Mouse (Mus musculus) limb, embryonic 13.5 days (tissue): ENCODE measurements around the gene Tpsg1. TPM values are rescaled to one million over a fixed set of nuclear protein-coding genes. Genes with fewer than 3 reads are reported as not detected.
A peak's percentile ranks its signal among the peaks of the same experiment; 100 is the strongest.

ENCODE experiments used
- ATAC-seq: fragments of 200-750 bp; cut with Nextera tagmentation; 2 replicates; pipeline ENCODE4 v1.8.0; 2017; ENCODE audit warnings: low read depth, moderate number of reproducible peaks, moderate TSS enrichment; ENCODE audit not compliant: low FRiP score
- H3K27ac ChIP-seq: fragments of 300-500 bp; sonication (generic); 2 replicates; pipeline ENCODE4 v1.5.1; 2015; ENCODE audit warnings: inconsistent platforms, mild to moderate bottlenecking, moderate library complexity
- H3K27me3 ChIP-seq: fragments of 300-500 bp; sonication (generic); 2 replicates; pipeline ENCODE4 v1.6.1; 2015; ENCODE audit warnings: mild to moderate bottlenecking, inconsistent platforms
- H3K36me3 ChIP-seq: fragments of 300-500 bp; sonication (generic); 2 replicates; pipeline ENCODE4 v1.6.1; 2015; ENCODE audit warnings: inconsistent platforms, mild to moderate bottlenecking, moderate library complexity
- H3K4me1 ChIP-seq: fragments of 300-500 bp; sonication (generic); 2 replicates; pipeline ENCODE4 v1.6.1; 2015; ENCODE audit warnings: inconsistent platforms
- H3K4me2 ChIP-seq: fragments of 300-500 bp; sonication (generic); replicated peaks from 2 replicates; pipeline ENCODE4 v1.6.1; 2015; ENCODE audit warnings: inconsistent platforms, mild to moderate bottlenecking, moderate library complexity
- H3K4me3 ChIP-seq: fragments of 300-500 bp; sonication (generic); 2 replicates; pipeline ENCODE4 v1.5.1; 2015; ENCODE audit warnings: moderate library complexity, mild to moderate bottlenecking, inconsistent platforms
- H3K9ac ChIP-seq: fragments of 300-500 bp; sonication (generic); 2 replicates; pipeline ENCODE4 v1.6.1; 2015; ENCODE audit warnings: mild to moderate bottlenecking, inconsistent platforms
- H3K9me3 ChIP-seq: fragments of 300-500 bp; sonication (generic); 2 replicates; pipeline ENCODE4 v1.6.1; 2016; ENCODE audit warnings: inconsistent platforms
- WGBS: fragments of 180-500 bp; shearing (Covaris S2); methylation state at CpG from one replicate; pipeline ENCODE4 v1.1.7; 2015; 5-methylcytosine and 5-hydroxymethylcytosine counted together
- polyA plus RNA-seq: library from polyadenylated mRNA; unstranded; fragments of >200 nt; fragmentation: Nextera tagmentation; extraction: Ambion mirVana; gene quantifications from 2 replicates; pipeline ENCODE4 v1.2.1, GENCODE M21; 2015

Tpsg1 gene
- polyA plus RNA-seq, 1 experiment from 2014 or later = 1.8 TPM

GRCm38 (mm10) chr17:25408302-25408999 is 39.4 kb downstream of the Tpsg1 start:
- ATAC-seq = no peak
- Histone ChIP-seq H3K4me2 (no peak overlapping the region), H3K9ac (0 out of 2 replicates have a peak overlapping the region, but pooled peaks have one; percentile 1), H3K27ac (no peak overlapping the region; the same call in 1 of the 2 replicates), H3K36me3 (0 out of 2 replicates have a peak, but pooled peaks cover 4% of the 10 kb centered on the region), H3K27me3 (no peaks in the 10 kb centered on the region), H3K4me3 (no peak overlapping the region), H3K4me1 (peaks cover 80% of the 10 kb centered on the region), H3K9me3 (no peaks in the 10 kb centered on the region)
- 81% methylated on average over 7 of the region's 7 CpGs for WGBS

GRCm38 (mm10) chr17:25409621-25410020 is 40.5 kb downstream of the Tpsg1 start:
- H3K9ac ChIP-seq = 0 out of 2 replicates have a peak overlapping the region, but pooled peaks have one; percentile 19
- peaks cover 89% of the 10 kb centered on the region for H3K4me1 ChIP-seq
- H3K36me3 ChIP-seq = no peaks in the 10 kb centered on the region
- H3K27me3 ChIP-seq = no peaks in the 10 kb centered on the region
- ATAC-seq = no peak
- no peak overlapping the region; the same call in 1 of the 2 replicates for H3K4me2 ChIP-seq
- H3K27ac ChIP-seq = peak overlapping the region; percentile 61; the same call in 1 of the 2 replicates
- 45% methylated on average over 7 of the region's 7 CpGs for WGBS
- no peak overlapping the region for H3K4me3 ChIP-seq
- no peaks in the 10 kb centered on the region for H3K9me3 ChIP-seq

DNA sequence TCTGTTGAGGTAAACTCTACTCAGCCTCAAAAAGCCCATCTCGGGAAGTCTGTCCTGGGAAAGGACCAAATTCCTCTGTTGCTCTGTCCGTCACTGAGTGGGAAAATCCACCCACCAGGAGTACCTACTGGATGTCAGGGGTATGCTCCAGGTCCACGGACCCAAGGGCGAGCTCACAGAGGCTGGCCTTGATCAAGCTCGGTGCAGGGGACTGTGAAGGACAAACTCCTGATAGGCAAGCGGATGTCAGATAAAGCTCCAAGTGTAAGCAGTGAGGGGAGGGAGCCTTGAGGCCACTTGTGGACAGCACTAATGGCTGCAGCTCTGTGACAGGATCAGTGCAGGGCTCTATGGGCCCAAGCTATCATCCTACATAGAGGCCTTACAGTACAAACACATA is 41.1 kb downstream of the Tpsg1 start:
- no peak overlapping the region for H3K4me3 ChIP-seq
- H3K9me3 ChIP-seq = no peaks in the 10 kb centered on the region
- no peak for ATAC-seq
- WGBS = 76% methylated on average over 6 of the region's 6 CpGs
- peak overlapping the region; percentile 61 for H3K27ac ChIP-seq
- H3K9ac ChIP-seq = 0 out of 2 replicates have a peak overlapping the region, but pooled peaks have one; percentile 19
- no peaks in the 10 kb centered on the region for H3K27me3 ChIP-seq
- no peaks in the 10 kb centered on the region for H3K36me3 ChIP-seq
- peaks cover 89% of the 10 kb centered on the region for H3K4me1 ChIP-seq
- no peak overlapping the region; the same call in 1 of the 2 replicates for H3K4me2 ChIP-seq

DNA sequence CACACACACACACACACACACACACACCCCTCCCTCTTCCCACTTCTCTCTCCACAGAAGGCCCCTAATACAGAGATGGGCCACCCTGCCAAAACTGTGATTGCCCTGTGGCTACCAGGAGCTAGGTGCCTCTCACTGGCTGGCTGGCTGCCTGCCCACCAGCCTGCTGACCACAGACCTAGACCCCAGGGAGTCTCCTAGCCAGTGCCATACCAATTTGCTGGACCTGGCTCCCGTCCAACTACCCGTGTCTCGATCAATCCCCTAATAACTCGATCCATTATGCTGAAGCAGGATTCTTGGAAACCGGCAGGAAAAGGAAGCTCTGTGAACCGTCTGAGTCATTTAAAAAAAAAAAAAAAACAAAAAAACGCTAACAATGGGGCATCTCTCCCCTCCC is 41.7 kb downstream of the Tpsg1 start:
- H3K4me2 ChIP-seq = no peak overlapping the region
- peaks cover 89% of the 10 kb centered on the region for H3K4me1 ChIP-seq
- no peak for ATAC-seq
- no peak overlapping the region for H3K4me3 ChIP-seq
- H3K9ac ChIP-seq = no peak overlapping the region
- peak overlapping the region; percentile 61 for H3K27ac ChIP-seq
- H3K36me3 ChIP-seq = no peaks in the 10 kb centered on the region
- WGBS = 34% methylated on average over 7 of the region's 7 CpGs
- no peaks in the 10 kb centered on the region for H3K9me3 ChIP-seq
- H3K27me3 ChIP-seq = no peaks in the 10 kb centered on the region

GRCm38 (mm10) chr17:25411251-25411650 is 42.2 kb downstream of the Tpsg1 start:
- ATAC-seq = no peak
- 43% methylated on average over 4 of the region's 4 CpGs for WGBS
- H3K9ac ChIP-seq = no peak overlapping the region
- H3K27ac ChIP-seq = peak overlapping the region; percentile 56
- no peaks in the 10 kb centered on the region for H3K9me3 ChIP-seq
- peaks cover 89% of the 10 kb centered on the region for H3K4me1 ChIP-seq
- H3K4me3 ChIP-seq = no peak overlapping the region
- H3K27me3 ChIP-seq = no peaks in the 10 kb centered on the region
- no peaks in the 10 kb centered on the region for H3K36me3 ChIP-seq
- peak overlapping the region; percentile 3; the same call in 1 of the 2 replicates for H3K4me2 ChIP-seq

DNA sequence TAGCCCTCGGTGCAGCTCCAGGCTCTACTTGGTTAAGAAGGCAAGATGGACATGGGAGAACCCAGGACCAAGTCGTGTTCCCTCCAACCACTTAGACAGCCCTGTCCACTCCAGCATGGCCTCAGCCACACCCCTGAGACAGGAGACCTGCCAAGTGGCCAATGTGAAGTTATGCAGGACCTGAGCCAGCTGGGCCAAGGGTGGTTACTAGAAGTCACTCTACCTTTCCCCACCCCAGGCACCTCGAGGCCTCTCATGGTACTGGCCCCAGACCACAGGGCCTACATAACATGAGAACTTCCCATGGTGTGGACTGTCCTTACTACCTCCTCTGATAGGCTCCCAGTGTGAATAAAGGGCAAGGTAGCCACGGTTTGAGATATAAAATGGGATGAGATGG is 45.1 kb downstream of the Tpsg1 start:
- H3K27ac ChIP-seq = peak overlapping the region; percentile 22; the same call in 1 of the 2 replicates
- ATAC-seq = no peak
- H3K4me1 ChIP-seq = peaks cover 86% of the 10 kb centered on the region
- no peaks in the 10 kb centered on the region for H3K27me3 ChIP-seq
- peak overlapping the region; percentile 19; the same call in 1 of the 2 replicates for H3K9ac ChIP-seq
- no peak overlapping the region for H3K4me2 ChIP-seq
- H3K9me3 ChIP-seq = no peaks in the 10 kb centered on the region
- no peak overlapping the region for H3K4me3 ChIP-seq
- WGBS = 70% methylated on average over 4 of the region's 4 CpGs
- H3K36me3 ChIP-seq = no peaks in the 10 kb centered on the region

- H3K27me3 ChIP-seq = no peaks in the 10 kb centered on the region
- H3K36me3 ChIP-seq = no peaks in the 10 kb centered on the region
- no peak overlapping the region for H3K4me3 ChIP-seq
- H3K27ac ChIP-seq = peak overlapping the region; percentile 88
- H3K9ac ChIP-seq = no peak overlapping the region
- ATAC-seq = no peak
- 20% methylated on average over 3 of the region's 3 CpGs for WGBS
- peak overlapping the region; percentile 50 for H3K4me2 ChIP-seq
- no peaks in the 10 kb centered on the region for H3K9me3 ChIP-seq
- H3K4me1 ChIP-seq = peaks cover 86% of the 10 kb centered on the region
Measured at GRCm38 (mm10) chr17:25414917-25415316, 45.8 kb downstream of the Tpsg1 start.

DNA sequence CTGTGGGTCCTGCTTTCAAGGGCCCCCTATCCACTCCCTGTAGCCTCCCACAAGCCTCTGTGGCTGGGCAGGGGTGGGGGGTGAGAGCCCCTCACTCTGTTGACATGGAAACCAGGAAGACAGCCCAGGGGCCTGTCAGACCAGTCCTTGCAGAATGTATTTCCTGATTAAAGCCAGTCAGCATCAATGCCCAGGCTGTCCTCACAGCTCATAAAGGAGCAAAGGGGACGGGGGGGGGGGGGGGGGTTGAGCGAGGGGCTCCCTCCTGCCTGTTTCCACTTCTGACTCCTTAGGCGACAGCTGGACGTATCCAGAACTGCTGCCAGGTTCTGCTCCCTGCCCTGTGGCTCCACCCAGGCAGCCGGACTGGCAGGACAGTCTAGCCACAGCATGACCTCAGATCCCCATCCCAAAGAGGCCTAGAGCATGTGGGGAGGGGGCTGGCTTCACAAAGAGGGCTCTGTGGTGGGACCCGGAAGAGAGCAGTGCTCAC is 46.4 kb downstream of the Tpsg1 start:
- H3K27me3 ChIP-seq = no peaks in the 10 kb centered on the region
- WGBS = 5% methylated on average over 6 of the region's 6 CpGs
- no peak overlapping the region; the same call in 1 of the 2 replicates for H3K4me3 ChIP-seq
- H3K4me2 ChIP-seq = peak overlapping the region; percentile 50
- peak overlapping the region; percentile 88 for H3K27ac ChIP-seq
- no peaks in the 10 kb centered on the region for H3K36me3 ChIP-seq
- peak; percentile 80 for ATAC-seq
- H3K9me3 ChIP-seq = no peaks in the 10 kb centered on the region
- no peak overlapping the region for H3K9ac ChIP-seq
- peaks cover 86% of the 10 kb centered on the region for H3K4me1 ChIP-seq

DNA sequence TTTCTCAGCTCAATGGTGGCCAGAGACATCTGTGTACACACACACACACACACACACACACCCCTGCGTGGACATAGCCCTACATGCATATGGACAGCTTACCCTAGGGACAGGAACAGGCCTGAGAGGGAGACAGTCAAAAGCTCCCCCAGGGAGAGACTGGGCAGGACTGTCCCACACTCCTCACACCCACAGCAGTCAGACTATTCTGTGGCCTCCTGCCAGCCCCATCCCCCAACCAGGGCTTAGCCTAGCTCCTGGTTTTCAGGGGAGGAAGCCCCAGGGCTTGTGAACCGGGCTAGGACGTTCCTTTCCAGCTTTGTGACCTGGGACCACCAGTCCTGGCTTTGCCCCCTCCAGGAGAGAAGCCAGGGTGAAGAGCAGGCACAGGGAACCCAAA is 47.1 kb downstream of the Tpsg1 start:
- Histone ChIP-seq H3K36me3 (peaks cover 2% of the 10 kb centered on the region; the same call in 1 of the 2 replicates), H3K4me1 (peaks cover 86% of the 10 kb centered on the region), H3K4me2 (peak overlapping the region; percentile 50), H3K9me3 (no peaks in the 10 kb centered on the region), H3K27me3 (no peaks in the 10 kb centered on the region), H3K9ac (peak overlapping the region; percentile 39), H3K27ac (peak overlapping the region; percentile 88), H3K4me3 (peak overlapping the region; percentile 20)
- WGBS = 4% methylated on average over 3 of the region's 3 CpGs
- ATAC-seq = 0 out of 2 replicates have a peak, but pooled peaks have one; percentile 2

DNA sequence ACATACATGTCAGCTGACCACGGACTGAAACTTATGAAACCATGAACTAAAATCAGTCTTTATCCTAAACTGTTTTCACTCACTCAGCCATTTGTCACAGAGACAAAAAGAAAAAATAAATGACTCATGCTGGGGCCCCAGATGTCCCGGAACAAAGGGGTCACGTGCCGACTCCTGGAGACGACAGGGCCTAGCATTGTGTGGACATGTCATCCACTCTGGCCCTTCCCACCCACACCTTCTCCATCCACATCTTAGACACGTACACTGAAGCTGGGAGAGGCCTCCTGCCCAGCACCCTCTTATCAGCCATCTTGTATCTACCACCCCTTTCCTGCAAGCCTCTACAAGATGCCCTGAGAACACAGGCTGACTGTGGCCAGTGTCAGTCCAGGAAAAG is 48.9 kb downstream of the Tpsg1 start:
- H3K9me3 ChIP-seq = no peaks in the 10 kb centered on the region
- H3K4me1 ChIP-seq = peaks cover 84% of the 10 kb centered on the region
- no peak overlapping the region for H3K9ac ChIP-seq
- H3K4me3 ChIP-seq = no peak overlapping the region
- peaks cover 12% of the 10 kb centered on the region for H3K36me3 ChIP-seq
- no peak overlapping the region for H3K27ac ChIP-seq
- whole genome bisulfite sequencing = 82% methylated on average over 6 of the region's 6 CpGs
- H3K4me2 ChIP-seq = no peak overlapping the region
- ATAC-seq = no peak
- no peaks in the 10 kb centered on the region for H3K27me3 ChIP-seq

DNA sequence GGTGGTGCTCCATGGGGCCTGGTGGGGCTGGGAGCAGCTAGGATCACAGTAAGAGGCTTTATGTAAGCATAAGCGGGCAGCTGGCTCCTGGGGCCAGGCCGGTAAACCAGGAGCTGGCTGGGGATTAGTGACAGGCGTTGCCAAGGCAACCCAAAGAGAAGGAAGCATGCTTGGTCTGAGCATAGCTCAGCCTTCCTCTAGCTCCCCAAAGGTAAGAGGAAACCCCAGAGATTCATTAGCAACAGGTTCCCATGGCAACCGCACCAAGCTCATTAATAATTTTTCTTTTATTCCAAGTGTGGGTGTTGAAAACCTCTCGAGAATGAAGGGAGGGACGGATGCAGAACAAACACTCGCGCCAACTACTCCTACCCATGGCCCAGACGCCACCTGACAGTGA is 49.9 kb downstream of the Tpsg1 start:
- peaks cover 79% of the 10 kb centered on the region for H3K4me1 ChIP-seq
- H3K4me3 ChIP-seq = no peak overlapping the region

DNA sequence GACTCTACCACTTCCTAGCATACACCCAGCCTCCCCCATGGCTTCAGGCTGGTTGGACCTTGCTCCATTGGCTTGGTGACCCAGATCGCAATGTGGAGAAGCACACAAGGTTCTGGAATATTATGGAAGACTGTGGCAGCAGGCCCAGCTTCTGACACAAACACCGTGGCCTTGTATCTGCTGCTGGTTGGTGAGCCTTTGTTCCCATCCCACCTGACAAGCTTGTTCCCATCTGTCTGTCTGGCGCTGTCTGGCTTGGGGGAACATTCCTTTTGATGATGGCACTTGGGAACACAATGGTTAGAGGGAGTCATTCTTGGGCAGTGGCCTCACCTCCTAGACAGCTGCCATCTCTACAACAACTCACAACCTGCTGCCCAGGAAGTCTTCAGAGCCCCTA is 51.9 kb downstream of the Tpsg1 start:
- 97% methylated on average over 3 of the region's 3 CpGs for WGBS
- Histone ChIP-seq H3K4me3 (no peak overlapping the region), H3K36me3 (peaks cover 29% of the 10 kb centered on the region), H3K9ac (no peak overlapping the region), H3K27ac (peak overlapping the region; percentile 52; the same call in 1 of the 2 replicates), H3K4me1 (peaks cover 58% of the 10 kb centered on the region), H3K27me3 (no peaks in the 10 kb centered on the region), H3K4me2 (no peak overlapping the region), H3K9me3 (no peaks in the 10 kb centered on the region)
- no peak for ATAC-seq

More for the DNA sequence above, 49.9 kb downstream of the Tpsg1 start:
- Histone ChIP-seq H3K27ac (0 out of 2 replicates have a peak overlapping the region, but pooled peaks have one; percentile 28), H3K9me3 (no peaks in the 10 kb centered on the region), H3K27me3 (no peaks in the 10 kb centered on the region), H3K36me3 (peaks cover 20% of the 10 kb centered on the region), H3K9ac (no peak overlapping the region), H3K4me2 (no peak overlapping the region)
- 34% methylated on average over 9 of the region's 9 CpGs for WGBS
- no peak for ATAC-seq
